ENCODE assay signal across 8 mouse cellular contexts in the genomic region with DNA sequence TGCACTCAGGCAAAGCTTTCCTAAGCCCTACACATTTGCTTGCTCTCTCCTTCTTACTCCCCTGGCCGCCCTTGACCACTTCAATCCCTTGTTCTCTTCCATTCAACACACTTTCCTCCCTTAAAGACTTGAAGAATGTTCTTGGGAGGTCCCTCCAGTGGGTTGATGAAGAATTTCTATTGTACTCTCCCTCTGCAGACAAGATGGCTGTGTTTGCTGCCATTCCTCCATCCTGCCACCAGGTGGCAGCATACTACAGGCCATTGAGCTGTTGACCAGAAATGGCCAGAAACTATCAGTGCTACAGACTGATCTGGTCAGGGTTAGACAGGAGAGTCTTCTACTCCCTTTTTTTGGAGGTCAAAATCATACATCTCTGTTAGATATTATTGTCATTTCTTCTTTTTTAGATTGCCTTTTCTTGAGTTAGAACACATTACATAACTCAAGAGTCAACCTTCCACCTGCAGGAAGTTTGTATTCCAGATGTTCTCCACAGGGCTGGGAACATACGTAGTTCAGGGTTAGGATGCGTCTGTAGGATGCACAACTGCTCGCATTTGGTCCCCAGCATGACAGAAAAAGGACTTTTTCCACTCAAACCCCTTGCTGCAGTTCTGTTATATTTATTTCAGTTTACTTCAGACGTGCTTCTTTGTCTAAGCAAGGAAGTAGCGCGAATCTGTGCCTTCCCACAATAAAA. TPM values are rescaled to one million over a fixed set of nuclear protein-coding genes. Genes with fewer than 3 reads are reported as not detected.
DNase-seq lines count a peak whose midpoint lies in the region; ATAC-seq and TF ChIP-seq lines count a peak whose summit lies in the region.

No protein-coding gene starts in this region.

- peak; percentile 87 for ATAC-seq in forebrain, embryonic 13.5 days

- H3K4me2 ChIP-seq in forebrain, embryonic 13.5 days = no peak overlapping the region

- no peak overlapping the region for H3K27ac ChIP-seq in forebrain, embryonic 13.5 days
- H3K27ac ChIP-seq in olfactory bulb, adult 2 months (ENCODE audit: insufficient read depth, low read depth, low read length) = no peak overlapping the region

- no peak overlapping the region for H3K9ac ChIP-seq in forebrain, embryonic 13.5 days

- TF ChIP-seq POLR2A in lung, adult 2 months (IDR thresholded peaks at IDR 0.05; ENCODE audit: borderline replicate concordance, extremely low read depth, low read depth, low read length) = no peak
- no peak for TF ChIP-seq POLR2A in olfactory bulb, adult 2 months (IDR thresholded peaks at IDR 0.05; ENCODE audit: insufficient read depth, low read depth, low read length)

- TF ChIP-seq CTCF in lung, adult 2 months (IDR thresholded peaks at IDR 0.05; ENCODE audit: insufficient read depth, low read length) = peak; percentile 98
- peak; percentile 15 for TF ChIP-seq CTCF in olfactory bulb, adult 2 months (IDR thresholded peaks at IDR 0.05; ENCODE audit: insufficient read depth, low read depth, low read length)

- H3K4me3 ChIP-seq in forebrain, embryonic 13.5 days = no peak overlapping the region
- H3K4me3 ChIP-seq in lung, adult 2 months (replicated peaks; ENCODE audit: extremely low read depth, low read depth, low read length) = no peak overlapping the region
- no peak overlapping the region for H3K4me3 ChIP-seq in olfactory bulb, adult 2 months (ENCODE audit: insufficient read depth, low read depth, low read length)

- no peaks in the 10 kb centered on the region for H3K9me3 ChIP-seq in forebrain, embryonic 13.5 days (replicated peaks)

- no peaks in the 10 kb centered on the region for H3K27me3 ChIP-seq in forebrain, embryonic 13.5 days

- H3K4me1 ChIP-seq in forebrain, embryonic 13.5 days = no peaks in the 10 kb centered on the region
- H3K4me1 ChIP-seq in lung, adult 2 months (ENCODE audit: control insufficient read depth, insufficient read depth, low read length) = no peaks in the 10 kb centered on the region; the same call in 1 of the 2 replicates
- peaks cover 8% of the 10 kb centered on the region for H3K4me1 ChIP-seq in olfactory bulb, adult 2 months (ENCODE audit: control insufficient read depth, insufficient read depth, low read length)

- no peaks in the 10 kb centered on the region for H3K36me3 ChIP-seq in forebrain, embryonic 13.5 days (ENCODE audit: poor library complexity, severe bottlenecking)

- 77% methylated on average over 7 of the region's 7 CpGs for WGBS in forebrain, embryonic 13.5 days
- 68% methylated on average over 7 of the region's 7 CpGs for WGBS in lung, adult 2 months
- 68% methylated on average over 7 of the region's 7 CpGs for WGBS in olfactory bulb, adult 2 months

- DNase-seq in ES-CJ7 (ENCODE audit: low read depth, low spot score) = peak; percentile 85
- DNase-seq in c-Kit-positive CD71-positive TER-119-positive erythroid progenitor cells, embryonic 14.5 days (ENCODE audit: low spot score) = peak; percentile 71
- DNase-seq in heart, postnatal 4 days = peak; percentile 85
- peak; percentile 59 to 87 for DNase-seq in layer of hippocampus, adult 18-20 months (ENCODE audit: low spot score in 2 of 2)
- peak; percentile 68 for DNase-seq in lung, adult 2 months
- DNase-seq in testis, postnatal 14 days (ENCODE audit: low spot score) = peak; percentile 46

RNA-seq across cellular contexts. Expression of a gene that starts 16.1 kb away (rescaled TPM):
- 33.1 and 34.8 TPM in 2 replicates for polyA plus RNA-seq in forebrain, embryonic 13.5 days (2015; fragmentation: Nextera tagmentation; extraction: Ambion mirVana)
- total RNA-seq in heart, postnatal 4 days (2021) = 10 to 100 TPM; 21.9 to 24.7 TPM
- total RNA-seq in layer of hippocampus, adult 18-20 months (2021) = 10 to 100 TPM; 16.0 to 17.5 TPM
- 19.6 and 24.5 TPM in 2 replicates for polyA plus RNA-seq in lung, adult 2 months (2012; rRNA removed)
- polyA plus RNA-seq in olfactory bulb, adult 2 months (2012; ENCODE audit: insufficient read depth, insufficient read length, low replicate concordance, missing spikeins) = not detected in 2 replicates

RNA-seq across cellular contexts. Expression of a gene that starts 24.8 kb away (rescaled TPM):
- 2.1 and 2.4 TPM in 2 replicates for polyA plus RNA-seq in forebrain, embryonic 13.5 days (2015; fragmentation: Nextera tagmentation; extraction: Ambion mirVana)
- 1 to 10 TPM in 1 of 2 experiments, under 1 TPM in 1; 0.69 to 1.7 TPM for total RNA-seq in heart, postnatal 4 days (2021)
- total RNA-seq in layer of hippocampus, adult 18-20 months (2021) = 10 to 100 TPM; 31.4 to 32.5 TPM
- polyA plus RNA-seq in lung, adult 2 months (2012; rRNA removed) = 2.3 TPM in 2 replicates
- not detected in 2 replicates for polyA plus RNA-seq in olfactory bulb, adult 2 months (2012; ENCODE audit: insufficient read depth, insufficient read length, low replicate concordance, missing spikeins)
